Mouse (Mus musculus) MEL (cell line): ENCODE data around the gene Cspg4. TPM values are rescaled to one million over a fixed set of nuclear protein-coding genes. Genes with fewer than 3 reads are reported as not detected.
A peak's percentile ranks its signal among the peaks of the same experiment; 100 is the strongest.

ENCODE experiments used
- DNase-seq: peaks from one replicate; pipeline ENCODE4 v3.0.0; 2011; ENCODE audit warnings: low read depth, low spot score
- H3K27ac ChIP-seq: 2 replicates; pipeline ENCODE4 v1.5.1; 2012; ENCODE audit warnings: low read depth, mild to moderate bottlenecking, control low read depth, low read length, moderate library complexity; ENCODE audit not compliant: control insufficient read depth
- H3K27me3 ChIP-seq, 2 experiments: fragments of 150-350 bp in 1 of 2; sonication (generic) in 1 of 2; 2 replicates each; pipeline ENCODE4 v1.6.1; 2012; ENCODE audit warnings: low read length in 2 of 2, mild to moderate bottlenecking in 2 of 2, improper control_type of control experiment in 1 of 2, moderate library complexity in 1 of 2; ENCODE audit not compliant: insufficient read depth in 2 of 2, control insufficient read depth in 1 of 2
- H3K36me3 ChIP-seq, 2 experiments: 2 replicates each; pipeline ENCODE4 v1.6.1; 2012 to 2014; ENCODE audit warnings: low read length in 2 of 2, improper control_type of control experiment in 1 of 2, inconsistent platforms in 1 of 2, mild to moderate bottlenecking in 1 of 2; ENCODE audit not compliant: insufficient read depth in 2 of 2, control insufficient read depth in 1 of 2
- H3K4me1 ChIP-seq, 2 experiments: fragments of 150-350 bp in 1 of 2; sonication (generic) in 1 of 2; 2 replicates each; pipeline ENCODE4 v1.6.1; 2012; ENCODE audit warnings: low read length in 2 of 2, improper control_type of control experiment in 1 of 2, mild to moderate bottlenecking in 1 of 2; ENCODE audit not compliant: insufficient read depth in 2 of 2, control insufficient read depth in 1 of 2
- H3K4me3 ChIP-seq, 2 experiments: fragments of 150-350 bp in 1 of 2; sonication (generic) in 1 of 2; 2 replicates each; pipeline ENCODE4 v1.5.1; 2012; ENCODE audit warnings: low read depth in 2 of 2, low read length in 2 of 2, mild to moderate bottlenecking in 2 of 2, moderate library complexity in 2 of 2, control low read depth in 1 of 2, improper control_type of control experiment in 1 of 2; ENCODE audit not compliant: control insufficient read depth in 1 of 2, insufficient read depth in 1 of 2
- H3K79me2 ChIP-seq: 2 replicates; pipeline ENCODE4 v1.6.1; 2012; ENCODE audit warnings: mild to moderate bottlenecking, low read length, moderate library complexity; ENCODE audit not compliant: control insufficient read depth, poor library complexity, insufficient read depth
- H3K9ac ChIP-seq: 2 replicates; pipeline ENCODE4 v1.6.1; 2012; ENCODE audit warnings: low read depth, mild to moderate bottlenecking, control low read depth, low read length, moderate library complexity; ENCODE audit not compliant: control insufficient read depth, poor library complexity, severe bottlenecking
- H3K9me3 ChIP-seq: fragments of 150-350 bp; sonication (generic); replicated peaks from 2 replicates; pipeline ENCODE4 v1.6.1; 2012; ENCODE audit warnings: mild to moderate bottlenecking, low read length, improper control_type of control experiment, moderate library complexity; ENCODE audit not compliant: insufficient read depth
- BHLHE40 ChIP-seq: IDR thresholded peaks from 2 replicates; pipeline ENCODE4 v1.6.1; 2012; ENCODE audit warnings: low read depth, mild to moderate bottlenecking, inconsistent platforms, low read length, improper control_type of control experiment, borderline replicate concordance
- CHD1 ChIP-seq: IDR thresholded peaks from 2 replicates; pipeline ENCODE4 v1.6.1; 2012; ENCODE audit warnings: low read depth, mild to moderate bottlenecking, inconsistent platforms, low read length, improper control_type of control experiment
- CHD2 ChIP-seq: IDR thresholded peaks from 2 replicates; pipeline ENCODE4 v1.6.1; 2011; ENCODE audit warnings: low read length, improper control_type of control experiment
- CTCF ChIP-seq, 3 experiments: IDR thresholded peaks in 2 of 3; conservative IDR thresholded peaks in 1 of 3; 2 replicates each; pipeline ENCODE4 v1.5.1; 2011 to 2012; ENCODE audit warnings: low read length in 3 of 3, low read depth in 2 of 3, mild to moderate bottlenecking in 2 of 3, improper control_type of control experiment in 1 of 3, inconsistent platforms in 1 of 3, mixed read lengths in 1 of 3, moderate library complexity in 1 of 3; ENCODE audit not compliant: control insufficient read depth in 1 of 3, insufficient read depth in 1 of 3, poor library complexity in 1 of 3, severe bottlenecking in 1 of 3
- E2F4 ChIP-seq: IDR thresholded peaks from 2 replicates; pipeline ENCODE4 v1.6.1; 2011; ENCODE audit warnings: low read depth, low read length, improper control_type of control experiment, borderline replicate concordance
- ELF1 ChIP-seq: IDR thresholded peaks from 2 replicates; pipeline ENCODE4 v1.6.1; 2014; ENCODE audit warnings: low read depth, mild to moderate bottlenecking, inconsistent platforms, low read length, improper control_type of control experiment, moderate library complexity
- EP300 ChIP-seq, 2 experiments: IDR thresholded peaks; 2 replicates each; pipeline ENCODE4 v1.6.1; 2011; ENCODE audit warnings: improper control_type of control experiment in 2 of 2, low read length in 2 of 2, low read depth in 1 of 2, mild to moderate bottlenecking in 1 of 2
- ETS1 ChIP-seq: IDR thresholded peaks from 2 replicates; pipeline ENCODE4 v1.6.1; 2012; ENCODE audit warnings: low read depth, mild to moderate bottlenecking, inconsistent platforms, low read length, improper control_type of control experiment, moderate library complexity
- HCFC1 ChIP-seq: IDR thresholded peaks from 2 replicates; pipeline ENCODE4 v1.6.1; 2012; ENCODE audit warnings: low read depth, mild to moderate bottlenecking, inconsistent platforms, low read length, improper control_type of control experiment, moderate library complexity
- JUND ChIP-seq: IDR thresholded peaks from 2 replicates; pipeline ENCODE4 v1.6.1; 2011; ENCODE audit warnings: low read depth, mild to moderate bottlenecking, improper control_type of control experiment, low read length
- KAT2A ChIP-seq: conservative IDR thresholded peaks from 2 replicates; pipeline ENCODE4 v1.6.1; 2012; ENCODE audit warnings: low read depth, low read length, improper control_type of control experiment, inconsistent platforms
- MAX ChIP-seq: IDR thresholded peaks from 2 replicates; pipeline ENCODE4 v1.6.1; 2011; ENCODE audit warnings: low read length, improper control_type of control experiment
- MEF2A ChIP-seq: IDR thresholded peaks from 2 replicates; pipeline ENCODE4 v1.6.1; 2014; ENCODE audit warnings: low read depth, mild to moderate bottlenecking, inconsistent platforms, low read length, improper control_type of control experiment; ENCODE audit not compliant: poor library complexity, insufficient replicate concordance, severe bottlenecking; ENCODE audit errors: extremely low read depth
- MXI1 ChIP-seq: IDR thresholded peaks from 2 replicates; pipeline ENCODE4 v1.6.1; 2011; ENCODE audit warnings: mild to moderate bottlenecking, low read depth, low read length, improper control_type of control experiment
- MYB ChIP-seq: IDR thresholded peaks from 2 replicates; pipeline ENCODE4 v1.6.1; 2011; ENCODE audit warnings: mild to moderate bottlenecking, low read depth, low read length, improper control_type of control experiment
- MYC ChIP-seq: IDR thresholded peaks from 2 replicates; pipeline ENCODE4 v1.6.1; 2011; ENCODE audit warnings: low read depth, mild to moderate bottlenecking, low read length, improper control_type of control experiment, moderate library complexity
- NELFE ChIP-seq: IDR thresholded peaks from 2 replicates; pipeline ENCODE4 v1.6.1; 2011; ENCODE audit warnings: low read depth, low read length, improper control_type of control experiment
- NRF1 ChIP-seq: IDR thresholded peaks from 2 replicates; pipeline ENCODE4 v1.6.1; 2014; ENCODE audit warnings: low read depth, mild to moderate bottlenecking, inconsistent platforms, low read length, improper control_type of control experiment, moderate library complexity; ENCODE audit not compliant: poor library complexity, insufficient read depth, severe bottlenecking
- POLR2A ChIP-seq, 2 experiments: IDR thresholded peaks; 2 replicates each; pipeline ENCODE4 v1.6.1; 2011 to 2012; ENCODE audit warnings: low read length in 2 of 2, mild to moderate bottlenecking in 2 of 2, control low read depth in 1 of 2, improper control_type of control experiment in 1 of 2, low read depth in 1 of 2, moderate library complexity in 1 of 2; ENCODE audit not compliant: control insufficient read depth in 1 of 2, insufficient read depth in 1 of 2, poor library complexity in 1 of 2
- RAD21 ChIP-seq: IDR thresholded peaks from 2 replicates; pipeline ENCODE4 v1.6.1; 2011; ENCODE audit warnings: mild to moderate bottlenecking, low read depth, low read length, improper control_type of control experiment
- RCOR1 ChIP-seq: IDR thresholded peaks from 2 replicates; pipeline ENCODE4 v1.6.1; 2012; ENCODE audit warnings: low read depth, mild to moderate bottlenecking, inconsistent platforms, low read length, improper control_type of control experiment
- SIN3A ChIP-seq: IDR thresholded peaks from 2 replicates; pipeline ENCODE4 v1.6.1; 2012; ENCODE audit warnings: low read length, improper control_type of control experiment, inconsistent platforms
- SMC3 ChIP-seq: IDR thresholded peaks from 2 replicates; pipeline ENCODE4 v1.6.1; 2011; ENCODE audit warnings: low read depth, low read length, improper control_type of control experiment
- TAL1 ChIP-seq: IDR thresholded peaks from 2 replicates; pipeline ENCODE4 v1.6.1; 2012; ENCODE audit warnings: mild to moderate bottlenecking, inconsistent platforms, low read length, moderate library complexity, mixed read lengths
- TBP ChIP-seq: IDR thresholded peaks from 2 replicates; pipeline ENCODE4 v1.8.0; 2011; ENCODE audit warnings: low read depth, low read length, improper control_type of control experiment
- TCF12 ChIP-seq: IDR thresholded peaks from 2 replicates; pipeline ENCODE4 v1.6.1; 2014; ENCODE audit warnings: low read depth, mild to moderate bottlenecking, inconsistent platforms, low read length, improper control_type of control experiment, moderate library complexity
- USF1 ChIP-seq: IDR thresholded peaks from 2 replicates; pipeline ENCODE4 v1.6.1; 2014; ENCODE audit warnings: low read depth, mild to moderate bottlenecking, inconsistent platforms, low read length, improper control_type of control experiment, moderate library complexity
- USF2 ChIP-seq, 2 experiments: IDR thresholded peaks; 2 replicates each; pipeline ENCODE4 v1.6.1; 2011 to 2012; ENCODE audit warnings: improper control_type of control experiment in 2 of 2, low read length in 2 of 2, borderline replicate concordance in 1 of 2, inconsistent platforms in 1 of 2, low read depth in 1 of 2, mild to moderate bottlenecking in 1 of 2; ENCODE audit not compliant: insufficient read depth in 1 of 2
- ZC3H11A ChIP-seq: IDR thresholded peaks from 2 replicates; pipeline ENCODE4 v1.6.1; 2012; ENCODE audit warnings: low read depth, mild to moderate bottlenecking, inconsistent platforms, low read length, improper control_type of control experiment
- ZKSCAN1 ChIP-seq: IDR thresholded peaks from 2 replicates; pipeline ENCODE4 v1.6.1; 2012; ENCODE audit warnings: low read depth, mild to moderate bottlenecking, inconsistent platforms, low read length, improper control_type of control experiment, moderate library complexity
- polyA plus RNA-seq, 2 experiments: library from polyadenylated mRNA; stranded (reverse) in 1 of 2; unstranded in 1 of 2; fragments of >175 nt in 1 of 2; fragments of >200 nt in 1 of 2; gene quantifications; 2 replicates each; pipeline versions ENCODE4 v1.2.1 to v1.2.4; 2012; ENCODE audit warnings: low replicate concordance in 2 of 2, low read depth in 1 of 2; ENCODE audit not compliant: insufficient read length in 2 of 2, insufficient read depth in 1 of 2, missing spikeins in 1 of 2
- total RNA-seq: library from RNA; depleted of rRNA; stranded (reverse); fragments of 300-350 nt; gene quantifications from 2 replicates; pipeline ENCODE4 v1.2.3, GENCODE M21; 2012

Gene Cspg4
- total and polyA plus RNA-seq, 3 experiments, result 0.15 to 0.23 TPM; not detected in 1

GRCm38 (mm10) chr9:56887581-56887980, 22.7 kb downstream of the Cspg4 start:
- Histone ChIP-seq H3K27ac (no peak overlapping the region), H3K9me3 (no peaks in the 10 kb centered on the region), H3K79me2 (no peaks in the 10 kb centered on the region), H3K9ac (no peak overlapping the region), H3K27me3 (no peaks in the 10 kb centered on the region), H3K4me1 (no peaks in the 10 kb centered on the region), H3K4me3 (no peak overlapping the region), H3K36me3 (no peaks in the 10 kb centered on the region)
- DNase-seq, result no peak
- no peak for TF ChIP-seq EP300 (IDR thresholded peaks at IDR 0.05; ENCODE audit: low read depth in 1 of 2, low read length in 2 of 2)
- TF ChIP-seq TCF12, result no peak
- no peak for TF ChIP-seq ELF1
- TF ChIP-seq RAD21, result no peak
- no peak for TF ChIP-seq NRF1
- no peak for TF ChIP-seq POLR2A (IDR thresholded peaks at IDR 0.05; ENCODE audit: control insufficient read depth in 1 of 2, insufficient read depth in 1 of 2, low read depth in 1 of 2, low read length in 2 of 2, poor library complexity in 1 of 2)
- TF ChIP-seq HCFC1, result no peak
- TF ChIP-seq USF2 (IDR thresholded peaks at IDR 0.05; ENCODE audit: borderline replicate concordance in 1 of 2, insufficient read depth in 1 of 2, low read depth in 1 of 2, low read length in 2 of 2), result no peak
- no peak for TF ChIP-seq CHD1
- no peak for TF ChIP-seq TAL1
- no peak for TF ChIP-seq MEF2A
- TF ChIP-seq ETS1, result no peak
- no peak for TF ChIP-seq USF1
- TF ChIP-seq CHD2, result no peak
- TF ChIP-seq JUND, result no peak

DNA sequence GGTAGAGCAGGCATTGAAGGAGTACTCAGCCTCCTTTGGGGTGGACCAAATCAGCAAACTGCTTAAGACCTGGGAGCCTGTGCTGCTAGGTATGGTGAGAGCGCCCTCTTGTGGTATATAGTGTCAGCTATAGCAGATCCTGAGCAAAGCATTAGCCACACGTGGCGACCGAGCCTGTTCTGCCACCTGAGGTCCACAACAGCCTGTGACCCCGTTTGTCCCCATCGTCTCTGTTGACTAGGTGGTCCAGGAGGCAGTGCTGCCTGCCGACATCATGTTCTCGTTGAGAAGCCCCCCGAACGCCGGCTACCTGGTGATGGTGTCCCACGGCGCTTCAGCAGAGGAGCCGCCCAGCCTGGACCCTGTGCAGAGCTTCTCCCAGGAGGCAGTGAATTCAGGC, 25.0 kb downstream of the Cspg4 start:
- no peak overlapping the region for H3K27ac ChIP-seq
- peak overlapping the region; percentile 73 for H3K9ac ChIP-seq
- TF ChIP-seq TBP (no peak), SMC3 (peak; percentile 73), ELF1 (no peak), RAD21 (peak; percentile 82), ZC3H11A (peak; percentile 43), ZKSCAN1 (no peak), KAT2A (no peak), NELFE (no peak; the same call in 1 of the 2 replicates), TAL1 (no peak), MYB (no peak), BHLHE40 (no peak), SIN3A (peak; percentile 76), MYC (peak; percentile 97), POLR2A (IDR thresholded peaks at IDR 0.05; ENCODE audit: control insufficient read depth in 1 of 2, insufficient read depth in 1 of 2, low read depth in 1 of 2, low read length in 2 of 2, poor library complexity in 1 of 2) (peak in 1 of 2 experiments; percentile 38; a peak in 1 of 4 replicates), RCOR1 (no peak), CTCF (IDR thresholded peaks at IDR 0.05 in 2 of 3, conservative IDR thresholded peaks at IDR 0.05 in 1 of 3; ENCODE audit: control insufficient read depth in 1 of 3, insufficient read depth in 1 of 3, low read depth in 2 of 3, low read length in 3 of 3, poor library complexity in 1 of 3, severe bottlenecking in 1 of 3) (peak; percentile 86 to 95 (median 89)), MXI1 (peak; percentile 95), E2F4 (no peak), MAX (peak; percentile 92)
- no peaks in the 10 kb centered on the region for H3K79me2 ChIP-seq
- no peaks in the 10 kb centered on the region for H3K9me3 ChIP-seq
- no peaks in the 10 kb centered on the region for H3K36me3 ChIP-seq
- peak overlapping the region; percentile 68 to 74 for H3K4me3 ChIP-seq
- peak; percentile 93 for DNase-seq
- no peaks in the 10 kb centered on the region for H3K27me3 ChIP-seq
- H3K4me1 ChIP-seq, result no peaks in the 10 kb centered on the region
